ENCODE assay signal across 19 mouse cellular contexts in genomic region chr5:104433968-104434565, GRCm38 (mm10). TPM values are rescaled to one million over a fixed set of nuclear protein-coding genes. Genes with fewer than 3 reads are reported as not detected.
DNase-seq lines count a peak whose midpoint lies in the region; ATAC-seq and TF ChIP-seq lines count a peak whose summit lies in the region.
"Had no signal": no experiment of that assay in that cellular context is flagged by ENCODE, and none has a peak within 500 bp of the region (broad histone marks: within the 10 kb centered on the region; RNA-seq: fewer than 3 reads in every experiment).

No protein-coding gene starts in this region.

- H3K9me3 ChIP-seq in stomach, embryonic 15.5 days = no peaks in the 10 kb centered on the region
- no peaks in the 10 kb centered on the region for H3K9me3 ChIP-seq in stomach, postnatal 0 days (ENCODE audit: control insufficient read depth, low read length)
- H3K9me3 ChIP-seq: heart, embryonic 12.5 days; liver, embryonic 13.5 days; midbrain, embryonic 15.5 days; neural tube, embryonic 13.5 days had no signal

- no peak overlapping the region for H3K9ac ChIP-seq in stomach, embryonic 15.5 days
- H3K9ac ChIP-seq in stomach, postnatal 0 days (ENCODE audit: low read length) = no peak overlapping the region
- H3K9ac ChIP-seq: forebrain, postnatal 0 days; heart, embryonic 12.5 days; liver, embryonic 13.5 days; midbrain, embryonic 15.5 days; neural tube, embryonic 13.5 days had no signal

- no peak for TF ChIP-seq CTCF in stomach, postnatal 0 days (IDR thresholded peaks at IDR 0.05; ENCODE audit: low read depth)

- no peak for TF ChIP-seq POLR2A in myocyte (IDR thresholded peaks at IDR 0.05; ENCODE audit: insufficient read length, low read depth)

- 39% methylated on average over 6 of the region's 6 CpGs for WGBS in stomach, embryonic 15.5 days
- 41% methylated on average over 6 of the region's 6 CpGs for WGBS in stomach, postnatal 0 days

- no peaks in the 10 kb centered on the region for H3K36me3 ChIP-seq in stomach, embryonic 15.5 days
- no peaks in the 10 kb centered on the region for H3K36me3 ChIP-seq in stomach, postnatal 0 days (ENCODE audit: control insufficient read depth, insufficient read depth, low read length)
- H3K36me3 ChIP-seq in myocyte (ENCODE audit: control insufficient read depth, insufficient read depth) = peaks cover 17% of the 10 kb centered on the region
- H3K36me3 ChIP-seq: heart, embryonic 12.5 days; liver, embryonic 13.5 days; midbrain, embryonic 15.5 days; neural tube, embryonic 13.5 days had no signal

- no peak overlapping the region for H3K27ac ChIP-seq in stomach, embryonic 15.5 days
- H3K27ac ChIP-seq in stomach, postnatal 0 days (replicated peaks) = no peak overlapping the region
- H3K27ac ChIP-seq: liver, embryonic 13.5 days; midbrain, embryonic 15.5 days; neural tube, embryonic 13.5 days had no signal

- no peaks in the 10 kb centered on the region for H3K27me3 ChIP-seq in stomach, embryonic 15.5 days (replicated peaks)
- no peaks in the 10 kb centered on the region for H3K27me3 ChIP-seq in stomach, postnatal 0 days (ENCODE audit: control insufficient read depth, insufficient read depth, low read length)
- H3K27me3 ChIP-seq in myocyte (ENCODE audit: control insufficient read depth, insufficient read depth, insufficient read length) = no peaks in the 10 kb centered on the region
- H3K27me3 ChIP-seq: heart, embryonic 12.5 days; midbrain, embryonic 15.5 days; neural tube, embryonic 13.5 days had no signal

- no peaks in the 10 kb centered on the region for H3K4me1 ChIP-seq in stomach, embryonic 15.5 days
- H3K4me1 ChIP-seq in stomach, postnatal 0 days (replicated peaks; ENCODE audit: control insufficient read depth, insufficient read depth) = no peaks in the 10 kb centered on the region
- H3K4me1 ChIP-seq: liver, embryonic 13.5 days; midbrain, embryonic 15.5 days; neural tube, embryonic 13.5 days had no signal

- peak; percentile 30 to 34 for DNase-seq in adrenal gland, postnatal 36 days
- DNase-seq in adrenal gland, postnatal 4 days (ENCODE audit: low spot score in 2 of 2) = no peak
- DNase-seq in stomach, postnatal 0 days (ENCODE audit: low spot score) = no peak
- peak; percentile 13 for DNase-seq in embryo, embryonic 11 days
- DNase-seq in cerebellum, adult 18-20 months = no peak
- DNase-seq in heart, adult 18-20 months = no peak
- DNase-seq: adrenal gland, postnatal 25 days; forebrain, postnatal 0 days; gastrocnemius, postnatal 36 days; heart, postnatal 4 days; liver, embryonic 13.5 days; lung, postnatal 14 days had no signal

- peaks cover 21% of the 10 kb centered on the region for H3K79me2 ChIP-seq in myocyte (ENCODE audit: control insufficient read depth, insufficient read depth)

- H3ac ChIP-seq in myocyte (ENCODE audit: control insufficient read depth, insufficient read length) = no peak overlapping the region

- no peak overlapping the region for H3K4me3 ChIP-seq in stomach, embryonic 15.5 days (replicated peaks)
- H3K4me3 ChIP-seq in stomach, postnatal 0 days (ENCODE audit: low read depth, low read length) = no peak overlapping the region
- no peak overlapping the region for H3K4me3 ChIP-seq in myocyte
- H3K4me3 ChIP-seq: erythroblast, embryonic 14.5 days; heart, embryonic 12.5 days; liver, embryonic 13.5 days; midbrain, embryonic 15.5 days; neural tube, embryonic 13.5 days had no signal

- peak; percentile 72 for ATAC-seq in stomach, embryonic 15.5 days (ENCODE audit: insufficient read depth, low FRiP score, low read depth)
- ATAC-seq in stomach, postnatal 0 days (ENCODE audit: low FRiP score, low TSS enrichment) = no peak
- ATAC-seq: forebrain, postnatal 0 days; inflammation-experienced regulatory T-cells, adult 6 months; midbrain, embryonic 15.5 days had no signal

- TF ChIP-seq EP300 in stomach, postnatal 0 days (optimal IDR thresholded peaks at IDR 0.05) = no peak

- no peak overlapping the region for H3K4me2 ChIP-seq in stomach, embryonic 15.5 days
- H3K4me2 ChIP-seq in stomach, postnatal 0 days (replicated peaks; ENCODE audit: low read depth) = no peak overlapping the region
- H3K4me2 ChIP-seq in myocyte (ENCODE audit: low read depth) = peak overlapping the region; percentile 71
- H3K4me2 ChIP-seq: heart, embryonic 12.5 days; liver, embryonic 13.5 days; midbrain, embryonic 15.5 days; neural tube, embryonic 13.5 days had no signal

TF ChIP-seq in myocyte, 11 proteins besides CTCF, POLR2A, EP300 and RAD21:
- TF ChIP-seq SRF (IDR thresholded peaks at IDR 0.05; ENCODE audit: control insufficient read depth, insufficient read length, low read depth) (no peak), REST (IDR thresholded peaks at IDR 0.05; ENCODE audit: insufficient read depth, insufficient read length) (no peak), TCF3 (IDR thresholded peaks at IDR 0.05; ENCODE audit: insufficient read length, low read depth) (no peak), MAX (IDR thresholded peaks at IDR 0.05; ENCODE audit: low read depth) (no peak), POLR2AphosphoS2 (IDR thresholded peaks at IDR 0.05; ENCODE audit: insufficient read length, low read depth) (no peak), E2F4 (IDR thresholded peaks at IDR 0.05; ENCODE audit: insufficient read depth) (no peak), CEBPB (IDR thresholded peaks at IDR 0.05; ENCODE audit: insufficient read depth, poor library complexity, severe bottlenecking) (no peak), MYOG (IDR thresholded peaks at IDR 0.05; ENCODE audit: control insufficient read depth in 1 of 3, insufficient read depth in 1 of 3, insufficient read length in 2 of 3, low read depth in 2 of 3) (no peak), MYOD1 (IDR thresholded peaks at IDR 0.05; ENCODE audit: control insufficient read depth in 1 of 3, insufficient read length in 2 of 3, low read depth in 2 of 3) (no peak), TCF12 (IDR thresholded peaks at IDR 0.05; ENCODE audit: insufficient read depth, poor library complexity, severe bottlenecking) (no peak), USF1 (IDR thresholded peaks at IDR 0.05; ENCODE audit: low read depth) (no peak)

RNA-seq across cellular contexts. Expression of gene Spp1, which starts 0.9 kb away (rescaled TPM):
- 100 to 1,000 TPM; 126 to 196 TPM for total RNA-seq in adrenal gland, postnatal 36 days (2021)
- 10 to 100 TPM in 1 of 2 experiments, 1 to 10 TPM in 1; 5.8 to 55.5 TPM for total RNA-seq in adrenal gland, postnatal 4 days (2021)
- 179 and 274 TPM in 2 replicates for polyA plus RNA-seq in stomach, embryonic 15.5 days (2015; fragmentation: Nextera tagmentation; extraction: Ambion mirVana)
- 198 and 233 TPM in 2 replicates for polyA plus RNA-seq in stomach, postnatal 0 days (2015; fragmentation: Nextera tagmentation; extraction: Ambion mirVana)
- polyA plus RNA-seq in myocyte (2012; fragmentation: generic; extraction: Trizol) = 634 TPM
- total RNA-seq in heart, adult 18-20 months (2021) = under 1 TPM in 1 of 2 experiments, not detected in 1; 0.75 TPM
- polyA plus RNA-seq: erythroblast, embryonic 14.5 days had no signal

RNA-seq across cellular contexts. Expression of gene Pkd2, which starts 25.2 kb away (rescaled TPM):
- total RNA-seq in adrenal gland, postnatal 36 days (2021) = 10 to 100 TPM; 43.4 to 44.1 TPM
- 10 to 100 TPM; 52.6 to 59.5 TPM for total RNA-seq in adrenal gland, postnatal 4 days (2021)
- 14.9 and 16.2 TPM in 2 replicates for polyA plus RNA-seq in stomach, embryonic 15.5 days (2015; fragmentation: Nextera tagmentation; extraction: Ambion mirVana)
- polyA plus RNA-seq in stomach, postnatal 0 days (2015; fragmentation: Nextera tagmentation; extraction: Ambion mirVana) = 5.5 and 6.4 TPM in 2 replicates
- 6.3 TPM for polyA plus RNA-seq in myocyte (2012; fragmentation: generic; extraction: Trizol)
- 10 to 100 TPM; 17.7 to 18.9 TPM for total RNA-seq in heart, adult 18-20 months (2021)
- polyA plus RNA-seq: erythroblast, embryonic 14.5 days had no signal

Comparison
In these comparisons a context has a peak if more than half of its experiments do, and no peak if none do; other contexts are left out.
1. DNase-seq: peak in adrenal gland, postnatal 36 days (2 of 2) and embryo, embryonic 11 days (single experiment); none in adrenal gland, postnatal 4 days (0 of 2), stomach, postnatal 0 days (single experiment), cerebellum, adult 18-20 months (0 of 2) and heart, adult 18-20 months (0 of 2).